Mouse (Mus musculus) embryonic facial prominence, embryonic 13.5 days (tissue): Measurements from ENCODE around the gene Specc1. TPM values are rescaled to one million over a fixed set of nuclear protein-coding genes. Genes with fewer than 3 reads are reported as not detected.

Experiments
- ATAC-seq: fragments of 200-750 bp; cut with Nextera tagmentation; 2 replicates; pipeline ENCODE4 v1.8.0; 2017; ENCODE audit warnings: low read depth; ENCODE audit not compliant: insufficient number of reproducible peaks, insufficient read depth, low FRiP score, low TSS enrichment
- H3K27ac ChIP-seq: fragments of 300-500 bp; sonication (generic); 2 replicates; pipeline ENCODE4 v1.5.1; 2015; ENCODE audit warnings: moderate library complexity, mild to moderate bottlenecking, inconsistent platforms
- H3K27me3 ChIP-seq: fragments of 300-500 bp; sonication (generic); 2 replicates; pipeline ENCODE4 v1.6.1; 2015; ENCODE audit warnings: mild to moderate bottlenecking, inconsistent platforms
- H3K36me3 ChIP-seq: fragments of 300-500 bp; sonication (generic); 2 replicates; pipeline ENCODE4 v1.6.1; 2015; ENCODE audit warnings: mild to moderate bottlenecking, inconsistent platforms
- H3K4me1 ChIP-seq: fragments of 300-500 bp; sonication (generic); 2 replicates; pipeline ENCODE4 v1.6.1; 2015; ENCODE audit warnings: inconsistent platforms
- H3K4me2 ChIP-seq: fragments of 300-500 bp; sonication (generic); 2 replicates; pipeline ENCODE4 v1.6.1; 2015; ENCODE audit warnings: moderate library complexity, mild to moderate bottlenecking, inconsistent platforms
- H3K4me3 ChIP-seq: fragments of 300-500 bp; sonication (generic); 2 replicates; pipeline ENCODE4 v1.5.1; 2015; ENCODE audit warnings: mild to moderate bottlenecking, inconsistent platforms
- H3K9ac ChIP-seq: fragments of 300-500 bp; sonication (generic); 2 replicates; pipeline ENCODE4 v1.6.1; 2015; ENCODE audit warnings: mild to moderate bottlenecking, inconsistent platforms
- H3K9me3 ChIP-seq: fragments of 300-500 bp; sonication (generic); 2 replicates; pipeline ENCODE4 v1.6.1; 2016; ENCODE audit warnings: inconsistent platforms
- WGBS: fragments of 180-500 bp; shearing (Covaris S2); methylation state at CpG from one replicate; pipeline ENCODE4 v1.1.7; 2015; ENCODE audit warnings: mixed read lengths; 5-methylcytosine and 5-hydroxymethylcytosine counted together
- polyA plus RNA-seq: library from polyadenylated mRNA; unstranded; fragments of >200 nt; fragmentation: Nextera tagmentation; extraction: Ambion mirVana; gene quantifications from 2 replicates; pipeline ENCODE4 v1.2.1, GENCODE M21; 2015

Specc1 gene
- polyA plus RNA-seq, 1 experiment from 2014 or later = 14.1 TPM

- Histone ChIP-seq H3K36me3 (peaks cover 12% of the 10 kb centered on the region; the same call in 1 of the 2 replicates), H3K9ac (no peak overlapping the region), H3K27me3 (no peaks in the 10 kb centered on the region), H3K27ac (no peak overlapping the region), H3K9me3 (no peaks in the 10 kb centered on the region), H3K4me2 (no peak overlapping the region), H3K4me3 (no peak overlapping the region), H3K4me1 (peaks cover 13% of the 10 kb centered on the region)
- 90% methylated on average over 9 of the region's 9 CpGs for WGBS
- no peak for ATAC-seq
These were observed 162.0 kb downstream of the Specc1 start for GRCm38 (mm10) chr11:62118561-62118960.

- H3K4me3 ChIP-seq = no peak overlapping the region
- H3K4me2 ChIP-seq = no peak overlapping the region
- no peak overlapping the region for H3K9ac ChIP-seq
- peaks cover 12% of the 10 kb centered on the region; the same call in 1 of the 2 replicates for H3K36me3 ChIP-seq
- WGBS = 39% methylated on average over 3 of the region's 3 CpGs
- H3K27me3 ChIP-seq = no peaks in the 10 kb centered on the region
- no peaks in the 10 kb centered on the region for H3K9me3 ChIP-seq
- no peak overlapping the region for H3K27ac ChIP-seq
- no peak for ATAC-seq
- peaks cover 13% of the 10 kb centered on the region for H3K4me1 ChIP-seq
These were observed 163.3 kb downstream of the Specc1 start for GRCm38 (mm10) chr11:62119871-62120270.

- Histone ChIP-seq H3K4me3 (no peak overlapping the region), H3K4me2 (no peak overlapping the region), H3K36me3 (peaks cover 12% of the 10 kb centered on the region; the same call in 1 of the 2 replicates), H3K4me1 (peaks cover 13% of the 10 kb centered on the region), H3K9ac (no peak overlapping the region), H3K27ac (no peak overlapping the region), H3K27me3 (no peaks in the 10 kb centered on the region), H3K9me3 (no peaks in the 10 kb centered on the region)
- 76% methylated on average over 5 of the region's 5 CpGs for WGBS
- no peak for ATAC-seq
These were observed 164.8 kb downstream of the Specc1 start for GRCm38 (mm10) chr11:62121365-62121764.

- 0 out of 2 replicates have a peak, but pooled peaks cover 4% of the 10 kb centered on the region for H3K36me3 ChIP-seq
- no peak overlapping the region for H3K27ac ChIP-seq
- no peak overlapping the region for H3K4me3 ChIP-seq
- H3K9me3 ChIP-seq = no peaks in the 10 kb centered on the region
- whole genome bisulfite sequencing = 39% methylated on average over 3 of the region's 3 CpGs
- ATAC-seq = no peak
- no peak overlapping the region for H3K4me2 ChIP-seq
- H3K9ac ChIP-seq = no peak overlapping the region
- H3K27me3 ChIP-seq = no peaks in the 10 kb centered on the region
- H3K4me1 ChIP-seq = no peaks in the 10 kb centered on the region
These were observed 171.1 kb downstream of the Specc1 start for GRCm38 (mm10) chr11:62127692-62128091.

- no peaks in the 10 kb centered on the region for H3K27me3 ChIP-seq
- H3K36me3 ChIP-seq = 0 out of 2 replicates have a peak, but pooled peaks cover 4% of the 10 kb centered on the region
- H3K9me3 ChIP-seq = no peaks in the 10 kb centered on the region
- no peak for ATAC-seq
- H3K4me3 ChIP-seq = no peak overlapping the region
- no peak overlapping the region for H3K4me2 ChIP-seq
- no peak overlapping the region for H3K9ac ChIP-seq
- 83% methylated on average over 8 of the region's 8 CpGs for WGBS
- no peak overlapping the region for H3K27ac ChIP-seq
- H3K4me1 ChIP-seq = no peaks in the 10 kb centered on the region
These were observed 171.6 kb downstream of the Specc1 start for GRCm38 (mm10) chr11:62128197-62128596.

GRCm38 (mm10) chr11:62130191-62130590 is 173.6 kb downstream of the Specc1 start:
- H3K4me1 ChIP-seq = no peaks in the 10 kb centered on the region
- no peak overlapping the region for H3K27ac ChIP-seq
- H3K9ac ChIP-seq = no peak overlapping the region
- no peak for ATAC-seq
- H3K9me3 ChIP-seq = no peaks in the 10 kb centered on the region
- no peak overlapping the region for H3K4me3 ChIP-seq
- H3K36me3 ChIP-seq = 0 out of 2 replicates have a peak, but pooled peaks cover 4% of the 10 kb centered on the region
- H3K27me3 ChIP-seq = no peaks in the 10 kb centered on the region
- WGBS = 56% methylated on average over 3 of the region's 3 CpGs
- no peak overlapping the region for H3K4me2 ChIP-seq

- Histone ChIP-seq H3K27me3 (no peaks in the 10 kb centered on the region), H3K9ac (no peak overlapping the region), H3K4me3 (no peak overlapping the region), H3K36me3 (0 out of 2 replicates have a peak, but pooled peaks cover 4% of the 10 kb centered on the region), H3K4me2 (no peak overlapping the region), H3K27ac (no peak overlapping the region), H3K9me3 (no peaks in the 10 kb centered on the region), H3K4me1 (no peaks in the 10 kb centered on the region)
- WGBS = 36% methylated on average over 2 of the region's 2 CpGs
- no peak for ATAC-seq
These were observed 174.2 kb downstream of the Specc1 start for GRCm38 (mm10) chr11:62130685-62131295.

GRCm38 (mm10) chr11:62131601-62132000 is 175.0 kb downstream of the Specc1 start:
- no peak overlapping the region for H3K4me2 ChIP-seq
- ATAC-seq = no peak
- H3K4me1 ChIP-seq = no peaks in the 10 kb centered on the region
- H3K9me3 ChIP-seq = no peaks in the 10 kb centered on the region
- 85% methylated on average over 4 of the region's 4 CpGs for WGBS
- H3K36me3 ChIP-seq = 0 out of 2 replicates have a peak, but pooled peaks cover 4% of the 10 kb centered on the region
- H3K4me3 ChIP-seq = no peak overlapping the region
- H3K9ac ChIP-seq = no peak overlapping the region
- H3K27ac ChIP-seq = no peak overlapping the region
- H3K27me3 ChIP-seq = no peaks in the 10 kb centered on the region

- WGBS = 93% methylated on average over 2 of the region's 2 CpGs
- Histone ChIP-seq H3K4me2 (no peak overlapping the region), H3K27ac (no peak overlapping the region), H3K27me3 (no peaks in the 10 kb centered on the region), H3K36me3 (0 out of 2 replicates have a peak, but pooled peaks cover 4% of the 10 kb centered on the region), H3K9ac (no peak overlapping the region), H3K4me1 (no peaks in the 10 kb centered on the region), H3K4me3 (no peak overlapping the region), H3K9me3 (no peaks in the 10 kb centered on the region)
- no peak for ATAC-seq
These were observed 177.6 kb downstream of the Specc1 start for GRCm38 (mm10) chr11:62134191-62134590.

- H3K27me3 ChIP-seq = no peaks in the 10 kb centered on the region
- peaks cover 6% of the 10 kb centered on the region; the same call in 1 of the 2 replicates for H3K4me1 ChIP-seq
- peaks cover 19% of the 10 kb centered on the region for H3K36me3 ChIP-seq
- H3K27ac ChIP-seq = no peak overlapping the region
- no peak overlapping the region for H3K4me2 ChIP-seq
- H3K9me3 ChIP-seq = no peaks in the 10 kb centered on the region
- H3K9ac ChIP-seq = no peak overlapping the region
- no peak for ATAC-seq
- 77% methylated on average over 7 of the region's 7 CpGs for WGBS
- H3K4me3 ChIP-seq = no peak overlapping the region
These were observed 188.9 kb downstream of the Specc1 start for GRCm38 (mm10) chr11:62145216-62146110.

- Histone ChIP-seq H3K9me3 (no peaks in the 10 kb centered on the region), H3K4me1 (peaks cover 6% of the 10 kb centered on the region; the same call in 1 of the 2 replicates), H3K4me3 (no peak overlapping the region), H3K27ac (no peak overlapping the region), H3K4me2 (no peak overlapping the region), H3K9ac (no peak overlapping the region), H3K36me3 (peaks cover 19% of the 10 kb centered on the region), H3K27me3 (no peaks in the 10 kb centered on the region)
- 85% methylated on average over 1 of the region's 1 CpGs for WGBS
- no peak for ATAC-seq
These were observed 190.1 kb downstream of the Specc1 start for GRCm38 (mm10) chr11:62146661-62147060.
